Mouse (Mus musculus) liver, embryonic 14.5 days (tissue): ENCODE data around the gene Svip. TPM values are rescaled to one million over a fixed set of nuclear protein-coding genes. Genes with fewer than 3 reads are reported as not detected.

Source experiments
- ATAC-seq: fragments of 200-750 bp; cut with Nextera tagmentation; 2 replicates; pipeline ENCODE4 v1.8.0; 2017; ENCODE audit warnings: moderate number of reproducible peaks, mild to moderate bottlenecking, moderate library complexity; ENCODE audit not compliant: insufficient read depth
- DNase-seq, 3 experiments: peaks; one replicate each; pipeline ENCODE4 v3.0.0-alpha.2; 2012 to 2013; ENCODE audit warnings: low read depth in 3 of 3, low spot score in 3 of 3
- H3K27ac ChIP-seq: fragments of 300-500 bp; sonication (generic); 2 replicates; pipeline ENCODE4 v1.5.1; 2014; ENCODE audit warnings: moderate library complexity, mild to moderate bottlenecking, control low read depth, inconsistent platforms
- H3K27me3 ChIP-seq: fragments of 300-500 bp; sonication (generic); 2 replicates; pipeline ENCODE4 v1.6.1; 2014; ENCODE audit warnings: mild to moderate bottlenecking, low read length, moderate library complexity; ENCODE audit not compliant: control insufficient read depth, insufficient read depth
- H3K36me3 ChIP-seq: fragments of 300-500 bp; sonication (generic); replicated peaks from 2 replicates; pipeline ENCODE4 v1.6.1; 2014; ENCODE audit warnings: low read depth; ENCODE audit not compliant: control insufficient read depth, insufficient read depth
- H3K4me1 ChIP-seq, 2 experiments: fragments of 200-500 bp in 1 of 2; fragments of 300-500 bp in 1 of 2; sonication (generic) in 1 of 2; replicated peaks; 2 replicates each; pipeline ENCODE4 v1.6.1; 2012 to 2014; ENCODE audit warnings: antibody characterized with exemption in 1 of 2, inconsistent platforms in 1 of 2, low read length in 1 of 2; ENCODE audit not compliant: control insufficient read depth in 2 of 2, insufficient read depth in 2 of 2
- H3K4me2 ChIP-seq: fragments of 300-500 bp; sonication (generic); 2 replicates; pipeline ENCODE4 v1.6.1; 2014; ENCODE audit warnings: low read depth, mild to moderate bottlenecking, control low read depth, moderate library complexity
- H3K4me3 ChIP-seq, 2 experiments: fragments of 200-500 bp in 1 of 2; fragments of 300-500 bp in 1 of 2; sonication (generic) in 1 of 2; 2 replicates each; pipeline ENCODE4 v1.5.1; 2012 to 2014; ENCODE audit warnings: low read depth in 2 of 2, low read length in 2 of 2, mild to moderate bottlenecking in 2 of 2, control low read depth in 1 of 2, inconsistent platforms in 1 of 2, moderate library complexity in 1 of 2; ENCODE audit not compliant: insufficient read depth in 1 of 2
- H3K9ac ChIP-seq: fragments of 300-500 bp; sonication (generic); replicated peaks from 2 replicates; pipeline ENCODE4 v1.6.1; 2014; ENCODE audit warnings: mild to moderate bottlenecking, control low read depth, moderate library complexity
- H3K9me3 ChIP-seq: fragments of 300-500 bp; sonication (generic); 2 replicates; pipeline ENCODE4 v1.6.1; 2016; ENCODE audit warnings: low read length, mixed read lengths; ENCODE audit not compliant: control insufficient read depth
- CTCF ChIP-seq: IDR thresholded peaks from 2 replicates; pipeline ENCODE4 v1.5.1; 2016; ENCODE audit warnings: antibody characterized with exemption, low read depth, control low read depth
- EP300 ChIP-seq: IDR thresholded peaks from 2 replicates; pipeline ENCODE4 v1.6.1; 2016; ENCODE audit warnings: antibody characterized with exemption, low read depth
- WGBS: fragments of 180-500 bp; shearing (Covaris S2); extraction: QIAGEN DNeasy Blood & Tissue Kit; methylation state at CpG from one replicate; pipeline ENCODE4 v1.1.7; 2014; ENCODE audit not compliant: insufficient replicate concordance; 5-methylcytosine and 5-hydroxymethylcytosine counted together
- polyA plus RNA-seq, 2 experiments: library from polyadenylated mRNA; depleted of rRNA in 1 of 2; stranded (reverse) in 1 of 2; unstranded in 1 of 2; fragments of >200 nt; fragmentation: Nextera tagmentation in 1 of 2; extraction: Ambion mirVana in 1 of 2; gene quantifications; 2 replicates each; pipeline versions ENCODE4 v1.2.1 to v1.2.3; 2012 to 2014

Svip gene
- polyA plus RNA-seq, 2 experiments, result 12.4 to 23.6 TPM

DNA sequence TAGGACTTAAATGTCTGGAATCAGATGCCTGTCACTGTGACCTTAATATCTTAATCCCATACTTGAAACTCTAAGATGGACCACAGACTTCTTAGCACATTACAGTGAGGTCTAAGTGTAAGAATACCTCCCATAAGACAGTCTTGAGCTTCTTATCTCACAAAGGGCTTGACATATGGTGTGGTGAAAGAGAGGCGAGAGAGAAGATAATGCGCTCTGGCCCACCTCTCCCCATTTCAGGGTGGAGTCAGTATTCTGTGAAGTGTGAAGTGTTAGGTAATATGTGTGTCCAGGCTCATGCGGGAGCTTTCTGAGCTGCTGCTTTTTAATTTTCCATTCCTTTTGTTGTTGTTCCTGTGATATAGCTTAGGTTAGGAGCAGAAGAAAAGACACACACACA is 14.8 kb downstream of the Svip start:
- Histone ChIP-seq H3K9ac (peak overlapping the region; percentile 65), H3K27ac (peak overlapping the region; percentile 89), H3K4me2 (peak overlapping the region; percentile 62), H3K9me3 (no peaks in the 10 kb centered on the region), H3K27me3 (no peaks in the 10 kb centered on the region), H3K36me3 (no peaks in the 10 kb centered on the region), H3K4me3 (0 out of 4 replicates have a peak overlapping the region, but pooled peaks of 1 of the 2 experiments have one; percentile 14), H3K4me1 (peaks cover 34 to 38% of the 10 kb centered on the region in 2 experiments)
- peak; percentile 79 to 87 (median 82) for DNase-seq
- 17% methylated on average over 3 of the region's 3 CpGs for WGBS
- TF ChIP-seq CTCF (no peak), EP300 (peak; percentile 88)
- ATAC-seq, result peak; percentile 97

- Histone ChIP-seq H3K9ac (no peak overlapping the region), H3K4me1 (peaks cover 44 to 55% of the 10 kb centered on the region in 2 experiments), H3K36me3 (no peaks in the 10 kb centered on the region), H3K9me3 (no peaks in the 10 kb centered on the region), H3K4me2 (no peak overlapping the region), H3K27me3 (no peaks in the 10 kb centered on the region), H3K4me3 (no peak overlapping the region), H3K27ac (no peak overlapping the region)
- DNase-seq (no peak), ATAC-seq (no peak)
- 10% methylated on average over 6 of the region's 6 CpGs for WGBS
- no peak for TF ChIP-seq CTCF
- TF ChIP-seq EP300, result no peak
These were observed 18.9 kb downstream of the Svip start for GRCm38 (mm10) chr7:51986909-51987308.

GRCm38 (mm10) chr7:51985763-51986162 is 20.1 kb downstream of the Svip start:
- Histone ChIP-seq H3K4me3 (no peak overlapping the region), H3K27me3 (no peaks in the 10 kb centered on the region), H3K9me3 (no peaks in the 10 kb centered on the region), H3K27ac (no peak overlapping the region), H3K4me1 (peaks cover 35 to 48% of the 10 kb centered on the region in 2 experiments), H3K36me3 (no peaks in the 10 kb centered on the region), H3K9ac (no peak overlapping the region), H3K4me2 (no peak overlapping the region)
- DNase-seq (no peak), ATAC-seq (no peak)
- WGBS, result 56% methylated on average over 6 of the region's 6 CpGs
- TF ChIP-seq CTCF, result no peak
- TF ChIP-seq EP300, result no peak

GRCm38 (mm10) chr7:51982303-51982702 is 23.5 kb downstream of the Svip start:
- no peak for TF ChIP-seq CTCF
- no peak for TF ChIP-seq EP300
- Histone ChIP-seq H3K27ac (peak overlapping the region; percentile 38), H3K36me3 (no peaks in the 10 kb centered on the region), H3K4me2 (peak overlapping the region; percentile 37), H3K4me3 (no peak overlapping the region), H3K4me1 (peaks cover 16 to 29% of the 10 kb centered on the region in 2 experiments), H3K9me3 (no peaks in the 10 kb centered on the region), H3K27me3 (no peaks in the 10 kb centered on the region), H3K9ac (no peak overlapping the region; the same call in 1 of the 2 replicates)
- WGBS, result 14% methylated on average over 1 of the region's 1 CpGs
- peak; percentile 76 for ATAC-seq
- DNase-seq, result no peak

DNA sequence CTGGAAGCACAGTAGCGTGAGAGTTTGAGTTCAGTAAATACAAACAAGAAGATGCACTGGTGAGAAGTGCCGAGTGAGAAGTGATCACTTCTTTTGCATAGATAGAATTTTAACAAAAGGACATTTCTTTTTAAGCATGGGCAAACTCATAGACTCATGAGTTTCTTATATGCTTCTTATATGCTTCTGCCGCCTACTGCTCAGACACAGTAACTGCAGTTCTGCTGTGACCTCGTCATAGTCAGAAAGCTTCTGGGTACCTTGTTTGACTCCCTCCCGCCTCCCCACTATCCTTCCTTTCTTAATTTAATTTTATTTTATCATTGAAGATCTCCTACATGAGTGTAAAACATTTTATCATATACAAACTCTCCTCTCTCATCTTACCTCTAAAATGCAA is 26.5 kb downstream of the Svip start:
- Histone ChIP-seq H3K36me3 (no peaks in the 10 kb centered on the region), H3K27me3 (no peaks in the 10 kb centered on the region), H3K4me1 (peaks cover 16 to 28% of the 10 kb centered on the region in 2 experiments), H3K9me3 (no peaks in the 10 kb centered on the region), H3K4me2 (no peak overlapping the region), H3K9ac (no peak overlapping the region), H3K4me3 (no peak overlapping the region), H3K27ac (no peak overlapping the region)
- TF ChIP-seq EP300 (no peak), CTCF (peak; percentile 70)
- 31% methylated on average over 5 of the region's 5 CpGs for WGBS
- no peak for ATAC-seq
- no peak for DNase-seq
